Mouse (Mus musculus) gastrocnemius, adult 8-10 months (tissue): Measurements from ENCODE around the gene Snu13. TPM values are rescaled to one million over a fixed set of nuclear protein-coding genes. Genes with fewer than 3 reads are reported as not detected.
A peak's percentile ranks its signal among the peaks of the same experiment; 100 is the strongest.

Source experiments
- DNase-seq, 2 experiments: peaks; one replicate each; pipeline ENCODE4 v3.0.0; 2022; ENCODE audit warnings: low spot score in 2 of 2
- total RNA-seq, 4 experiments: library from RNA; stranded (reverse); gene quantifications; 2 replicates each; pipeline ENCODE4 v1.2.4; 2022

Snu13 gene
- total RNA-seq, 4 experiments from 2014 or later: 44.8 to 55.5 (median 51.4) TPM

- DNase-seq: no peak
Measured at GRCm38 (mm10) chr15:82027276-82027675, 20.1 kb downstream of the Snu13 start.

- no peak for DNase-seq
Measured at GRCm38 (mm10) chr15:82023965-82024635, 23.3 kb downstream of the Snu13 start.

GRCm38 (mm10) chr15:82022535-82023088 is 24.8 kb downstream of the Snu13 start:
- no peak for DNase-seq

GRCm38 (mm10) chr15:82019288-82019687 is 28.1 kb downstream of the Snu13 start:
- no peak for DNase-seq

GRCm38 (mm10) chr15:82017461-82017860 is 29.9 kb downstream of the Snu13 start:
- no peak for DNase-seq

GRCm38 (mm10) chr15:82016830-82017229 is 30.6 kb downstream of the Snu13 start:
- no peak for DNase-seq

GRCm38 (mm10) chr15:82016101-82016808 is 31.1 kb downstream of the Snu13 start:
- peak; percentile 98 for DNase-seq

GRCm38 (mm10) chr15:82015392-82016100 is 31.9 kb downstream of the Snu13 start:
- DNase-seq: no peak

GRCm38 (mm10) chr15:82014745-82015391 is 32.5 kb downstream of the Snu13 start:
- no peak for DNase-seq

GRCm38 (mm10) chr15:82011947-82012346 is 35.5 kb downstream of the Snu13 start:
- DNase-seq: no peak

- no peak for DNase-seq
Measured at GRCm38 (mm10) chr15:82004257-82004656, 43.1 kb downstream of the Snu13 start.

GRCm38 (mm10) chr15:81993992-81994391 is 53.4 kb downstream of the Snu13 start:
- DNase-seq: no peak

- no peak for DNase-seq
Measured at GRCm38 (mm10) chr15:81990549-81990948, 56.8 kb downstream of the Snu13 start.

Other genes starting within 250 kb of the Snu13 start
- 100 to 1,000 TPM; 191 to 229 (median 196) TPM for gene Tef, start 245.2 kb downstream of the Snu13 start, total RNA-seq
- gene Tob2, start 188.8 kb downstream of the Snu13 start, total RNA-seq: 100 to 1,000 TPM; 111 to 127 (median 125) TPM
- 10 to 100 TPM; 39.0 to 44.3 (median 39.3) TPM for gene Phf5a, start 175.7 kb downstream of the Snu13 start, total RNA-seq
- 1,000 to 10,000 TPM; 1,068 to 1,166 (median 1,137) TPM for gene Aco2, start 175.3 kb downstream of the Snu13 start, total RNA-seq
- gene Polr3h, start 121.4 kb downstream of the Snu13 start, total RNA-seq: 10 to 100 TPM in 1 of 4 experiments, 1 to 10 TPM in 3; 7.2 to 10.2 (median 8.2) TPM
- 1 to 10 TPM in 2 of 4 experiments, under 1 TPM in 2; 0.67 to 1.9 (median 0.90) TPM for gene Csdc2, start 110.8 kb downstream of the Snu13 start, total RNA-seq
- 10 to 100 TPM; 15.6 to 17.9 (median 15.9) TPM for gene Pmm1, start 86.7 kb downstream of the Snu13 start, total RNA-seq
- gene 1700029P11Rik, start 67.1 kb downstream of the Snu13 start, total RNA-seq: not detected
- 10 to 100 TPM; 20.6 to 24.5 (median 24.2) TPM for gene Xrcc6, start 59.8 kb downstream of the Snu13 start, total RNA-seq
- 10 to 100 TPM; 14.9 to 18.4 (median 17.5) TPM for gene Desi1, start 13.7 kb downstream of the Snu13 start, total RNA-seq
- gene 4930407I10Rik, start 11.6 kb upstream of the Snu13 start, total RNA-seq: not detected
- gene Mei1, start 22.4 kb upstream of the Snu13 start, total RNA-seq: not detected
- gene Ccdc134, start 80.3 kb upstream of the Snu13 start, total RNA-seq: 10 to 100 TPM in 2 of 4 experiments, 1 to 10 TPM in 2; 6.8 to 14.2 (median 8.6) TPM
- 10 to 100 TPM in 1 of 4 experiments, 1 to 10 TPM in 3; 8.4 to 11.5 (median 9.7) TPM for gene Srebf2, start 99.6 kb upstream of the Snu13 start, total RNA-seq
- not detected for gene Shisa8, start 165.2 kb upstream of the Snu13 start, total RNA-seq
- not detected for gene Tnfrsf13c, start 176.8 kb upstream of the Snu13 start, total RNA-seq
- not detected for gene Cenpm, start 197.2 kb upstream of the Snu13 start, total RNA-seq
- not detected for gene 1500009C09Rik, start 204.8 kb upstream of the Snu13 start, total RNA-seq
- gene Sept3, start 227.3 kb upstream of the Snu13 start, total RNA-seq: under 1 TPM; 0.10 to 0.63 (median 0.38) TPM